Mouse (Mus musculus) adrenal gland, postnatal 14 days (tissue): ENCODE measurements around the gene Ywhaq. TPM values are rescaled to one million over a fixed set of nuclear protein-coding genes. Genes with fewer than 3 reads are reported as not detected.
"Not testable (repeated sequence)": the region's sequence is repeated elsewhere in the genome, so short reads cannot be mapped to it uniquely, and the experiment has no call there.

Experiments used
- DNase-seq: peaks from one replicate; pipeline ENCODE4 v3.0.0; 2021; ENCODE audit warnings: mixed read lengths
- total RNA-seq: library from RNA; stranded (reverse); gene quantifications from 2 replicates; pipeline ENCODE4 v1.2.3, GENCODE M21; 2021

Gene Ywhaq
- total RNA-seq, 1 experiment from 2014 or later: 257 TPM

DNA sequence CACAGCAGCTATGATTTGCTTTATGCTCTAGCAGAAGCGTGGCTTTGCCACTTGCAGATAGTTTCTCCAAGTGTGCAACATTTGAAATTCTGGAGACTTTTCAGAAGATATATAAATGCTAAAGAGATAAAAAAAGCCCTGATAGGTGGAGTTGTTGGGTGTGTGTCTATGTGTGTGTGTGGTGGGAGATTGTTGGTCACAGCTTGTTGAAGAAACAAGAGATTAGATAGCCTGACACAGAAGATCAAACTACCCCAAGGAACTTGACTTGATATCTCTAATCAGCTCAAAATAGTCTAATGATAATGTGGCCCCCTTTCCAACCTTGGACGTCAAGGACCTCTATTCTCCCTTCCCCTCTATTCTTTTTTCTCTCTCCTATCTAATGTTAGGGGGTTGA is 6.8 kb downstream of the Ywhaq start:
- no peak for DNase-seq

DNA sequence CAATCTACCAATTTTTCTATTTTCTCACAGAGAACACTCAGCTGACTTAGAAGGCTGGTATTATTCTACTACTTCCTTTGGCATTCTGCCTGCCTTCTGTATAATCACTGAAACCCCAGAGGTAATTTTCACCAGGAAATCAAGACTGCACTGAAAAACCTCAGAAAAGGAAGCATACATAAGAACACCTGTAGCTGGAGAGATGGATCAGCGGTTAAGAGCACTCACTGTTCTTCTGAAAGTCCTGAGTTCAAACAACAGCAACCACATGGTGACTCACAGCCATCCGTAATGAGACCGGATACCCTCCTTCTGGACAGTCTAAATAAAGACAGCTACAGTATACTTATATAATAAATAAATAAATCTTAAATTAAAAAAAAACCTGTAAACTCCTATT is 7.8 kb downstream of the Ywhaq start:
- no peak for DNase-seq

DNA sequence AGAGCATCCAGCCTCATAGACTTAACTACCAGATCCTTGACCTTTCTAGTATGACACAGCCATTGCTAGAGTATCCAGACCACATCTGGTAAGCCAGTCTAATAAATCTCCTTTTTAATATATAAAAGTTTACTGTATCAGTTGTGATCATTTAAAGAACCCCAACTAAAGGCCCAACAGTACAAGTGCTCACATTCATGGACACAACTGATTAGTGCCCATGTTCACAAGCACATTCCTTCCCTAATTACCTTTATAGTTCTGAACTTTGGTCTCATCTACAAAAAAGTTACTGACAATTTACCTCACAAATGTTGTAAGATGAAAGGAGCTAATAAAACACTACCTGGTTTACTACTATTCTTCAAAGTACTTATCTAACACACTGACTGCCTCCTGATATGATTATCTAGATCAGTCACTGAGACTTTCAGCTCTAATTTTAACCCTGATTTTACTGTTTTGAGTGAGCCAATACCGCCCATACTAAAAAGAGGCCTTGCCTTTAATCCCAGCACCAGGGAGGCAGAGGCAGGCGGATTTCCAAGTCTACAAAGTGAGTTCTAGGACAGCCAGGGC is 8.6 kb downstream of the Ywhaq start:
- no peak for DNase-seq

DNA sequence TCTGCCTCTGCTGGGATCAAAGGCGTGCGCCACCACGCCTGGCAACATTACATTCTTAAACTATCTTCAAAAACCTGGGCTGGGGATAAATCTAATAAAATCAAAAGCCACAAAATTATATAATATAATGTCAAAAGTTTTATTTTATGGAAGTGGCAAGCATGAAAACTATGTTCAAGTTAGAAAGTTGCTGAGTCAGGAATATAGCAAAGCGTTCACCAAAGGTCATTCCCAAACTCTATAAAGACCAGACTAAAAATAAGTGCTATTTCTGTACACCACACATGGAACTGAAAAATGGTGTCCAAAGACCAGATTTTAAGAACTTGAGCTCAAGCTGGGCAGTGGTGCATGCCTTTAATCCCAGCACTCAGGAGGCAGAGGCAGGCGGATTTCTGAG is 14.7 kb downstream of the Ywhaq start:
- DNase-seq: no peak

DNA sequence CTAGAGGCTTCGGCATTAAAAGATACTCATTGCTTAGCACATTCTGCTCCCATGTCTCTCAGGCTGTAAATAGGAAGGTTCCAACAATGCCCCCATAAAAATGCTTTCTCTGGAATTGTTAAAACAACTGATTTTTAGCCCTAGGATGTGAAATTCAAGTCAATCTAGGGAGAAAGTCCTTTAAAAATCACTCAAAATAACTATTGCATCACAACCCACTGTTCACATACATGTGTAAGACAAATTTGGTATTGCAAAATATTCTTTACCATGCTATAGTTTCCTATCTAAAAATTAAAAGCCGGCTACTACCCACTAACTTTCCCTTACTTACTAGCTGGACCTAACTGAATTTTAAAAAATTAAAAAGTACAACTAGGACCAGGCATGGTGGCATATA is 31.2 kb downstream of the Ywhaq start:
- no peak for DNase-seq

DNA sequence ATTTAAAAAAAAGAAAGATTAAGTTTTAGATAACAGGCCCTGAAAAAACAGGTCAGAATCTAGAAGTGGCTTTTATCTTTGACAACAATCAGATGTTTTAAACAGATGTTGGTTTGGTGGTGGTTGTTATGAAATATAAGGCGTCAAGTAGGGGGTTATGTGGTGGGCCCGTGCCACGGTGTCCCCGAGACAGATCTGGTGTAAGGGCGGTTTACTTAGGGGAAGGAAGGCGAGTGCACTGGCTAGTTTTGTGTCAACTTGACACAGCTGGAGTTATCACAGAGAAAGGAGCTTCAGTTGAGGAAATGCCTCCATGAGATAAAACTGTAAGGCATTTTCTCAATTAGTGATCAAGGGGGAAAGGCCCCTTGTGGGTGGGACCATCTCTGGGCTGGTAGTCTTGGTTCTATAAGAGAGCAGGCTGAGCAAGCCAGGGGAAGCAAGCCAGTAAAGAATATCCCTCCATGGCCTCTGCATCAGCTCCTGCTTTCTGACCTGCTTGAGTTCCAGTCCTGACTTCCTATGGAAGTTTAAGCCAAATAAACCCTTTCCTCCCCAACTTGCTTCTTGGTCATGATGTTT is 38.6 kb downstream of the Ywhaq start:
- not testable (repeated sequence) for DNase-seq

DNA sequence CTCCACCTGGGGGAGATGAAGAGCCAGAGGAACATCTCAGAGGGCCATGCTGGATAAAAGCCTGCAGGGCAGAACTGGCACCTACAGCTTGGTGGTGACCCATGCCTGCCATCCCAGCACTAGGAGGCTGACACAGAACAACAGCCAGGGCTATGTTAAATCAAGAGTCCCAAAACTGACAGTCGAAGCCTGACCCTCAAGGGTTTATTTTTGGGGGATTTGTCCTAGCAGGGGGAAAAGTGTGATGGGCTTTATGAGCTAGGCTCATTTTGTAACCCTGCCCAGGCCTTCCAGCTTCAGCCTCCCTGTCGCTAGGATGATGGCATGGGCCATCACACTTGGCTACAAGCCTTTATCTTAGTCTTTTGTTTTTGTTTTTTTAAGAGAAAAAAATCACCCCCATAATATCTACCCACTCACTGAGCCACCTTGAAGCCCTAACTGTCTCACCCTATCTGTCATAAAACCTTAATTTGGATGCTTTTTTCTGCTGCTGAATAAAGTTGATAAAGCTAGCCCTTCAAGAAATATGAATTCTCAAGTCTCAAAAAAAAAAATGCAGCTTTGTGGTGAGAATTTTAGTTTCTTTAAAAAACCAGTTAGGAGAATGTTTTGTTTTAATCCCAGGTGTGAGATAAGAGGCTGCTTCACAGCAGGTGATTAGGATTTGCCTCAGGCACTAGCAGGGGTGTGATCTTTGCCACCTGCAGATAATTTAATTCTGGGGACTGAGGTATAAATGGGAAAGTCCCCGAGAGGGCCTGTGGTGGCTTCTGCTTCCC is 41.9 kb downstream of the Ywhaq start:
- no peak for DNase-seq

DNA sequence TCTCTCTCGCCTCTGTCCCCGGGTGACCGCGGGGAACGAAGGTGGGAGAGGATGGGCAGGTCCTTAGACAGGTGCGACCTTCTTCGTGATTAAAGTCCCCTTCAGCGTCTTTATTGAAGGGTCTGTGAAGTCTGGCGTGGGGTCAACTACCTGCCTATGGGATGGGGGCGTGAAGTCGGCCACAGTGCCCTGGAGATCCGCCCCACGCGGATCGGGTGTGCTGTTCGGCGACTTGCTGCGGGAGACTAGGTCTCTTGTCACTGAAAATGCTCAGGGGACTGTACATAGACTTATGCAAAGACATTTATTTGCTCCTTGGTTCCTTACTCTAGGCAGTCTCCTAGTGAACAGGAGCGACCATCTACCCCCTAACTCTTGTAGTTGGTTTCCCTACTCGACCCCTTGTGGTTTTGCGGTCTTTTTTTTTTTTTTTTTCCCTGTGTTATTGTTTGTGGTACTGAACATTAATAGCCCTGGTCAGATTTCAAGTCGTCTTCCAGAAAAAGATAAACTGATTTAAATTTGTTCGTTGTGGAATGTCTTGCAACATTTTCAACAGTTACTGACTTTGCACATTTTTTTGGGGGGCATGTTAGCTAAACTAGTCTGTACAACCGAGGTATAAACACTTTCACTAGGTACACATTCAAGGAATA is 43.5 kb downstream of the Ywhaq start:
- no peak for DNase-seq

DNA sequence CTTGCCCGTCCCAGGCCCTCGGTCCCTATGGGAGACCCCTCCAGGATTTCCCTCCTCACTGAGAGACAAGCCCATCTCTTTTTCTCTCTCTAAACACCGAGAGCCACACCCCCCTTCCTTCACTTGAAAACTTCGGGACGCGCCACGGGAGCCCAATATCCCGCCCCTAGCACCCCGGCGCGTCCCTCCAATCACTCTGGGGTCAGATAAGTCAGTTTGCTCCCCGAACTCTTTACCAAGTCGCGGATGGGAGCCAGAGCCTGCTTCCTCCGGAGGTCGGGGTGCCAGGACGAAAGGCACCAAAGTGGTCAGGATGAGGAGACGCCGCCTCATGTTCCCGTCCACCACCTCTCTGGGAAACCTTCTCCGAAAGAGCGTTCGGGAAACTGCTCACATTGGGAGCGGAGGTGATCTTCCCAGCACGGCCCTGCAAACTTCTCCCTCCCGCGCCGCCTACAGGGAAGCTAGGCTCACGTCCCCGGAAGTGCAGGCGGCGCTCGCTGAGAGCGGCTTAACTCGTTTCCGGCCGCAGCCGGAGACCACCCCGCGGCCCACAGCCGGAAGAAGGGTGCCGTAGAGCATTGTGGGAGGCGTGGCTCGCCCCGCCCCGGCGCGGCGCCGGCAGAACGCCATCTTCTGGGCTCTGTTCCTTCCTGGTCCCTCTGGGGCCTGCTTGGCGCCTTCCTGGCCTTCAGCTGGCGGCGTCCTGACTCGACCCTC is 44.2 kb downstream of the Ywhaq start, which contains the start of gene Adam17:
Gene Adam17 (minus strand): TSS at position 533 of the 720 bp plus-strand sequence.
- DNase-seq: peak; percentile 98

DNA sequence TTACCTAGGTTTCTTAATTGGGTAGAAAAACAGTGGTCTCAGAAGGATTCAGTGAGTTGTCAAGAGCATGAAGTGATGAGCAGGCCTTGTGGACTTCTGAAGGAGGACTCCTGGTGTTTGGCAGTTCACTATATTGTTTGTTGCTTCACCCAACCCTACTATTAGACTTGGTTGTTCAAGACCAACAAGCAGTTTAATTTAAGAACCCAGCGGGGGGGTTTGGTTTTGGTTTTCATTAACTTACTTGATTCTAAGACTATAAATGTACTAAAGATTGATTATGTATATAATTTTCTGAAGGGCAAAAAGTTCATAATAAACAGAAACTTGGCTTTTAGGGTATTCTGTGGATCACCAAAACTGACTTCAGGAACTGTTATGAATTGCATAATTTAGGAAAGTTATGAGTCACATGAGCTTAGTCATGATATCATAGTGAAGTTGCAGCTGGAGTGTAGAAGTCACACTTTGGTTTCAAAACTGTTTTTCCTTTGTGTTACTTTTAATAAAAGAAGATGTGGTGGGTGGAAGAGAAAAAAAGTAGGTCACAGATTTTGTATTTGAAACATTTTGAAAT is 47.3 kb downstream of the Ywhaq start:
- DNase-seq: no peak

DNA sequence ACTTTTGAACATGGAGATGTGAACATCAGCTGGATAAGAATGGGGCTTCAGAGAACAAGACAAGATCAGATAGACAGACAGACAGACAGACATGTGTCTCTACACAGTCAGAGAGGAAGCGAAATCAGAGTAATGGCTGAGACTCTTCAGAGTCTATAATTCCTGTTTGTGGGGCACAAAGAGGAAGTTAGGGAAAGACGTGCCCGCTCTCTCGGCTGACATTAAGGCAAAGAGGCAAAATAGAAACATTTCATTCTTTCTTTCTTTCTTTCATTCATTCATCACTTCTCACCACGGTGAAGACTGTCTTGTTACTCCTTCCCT is 48.4 kb downstream of the Ywhaq start:
- DNase-seq: no peak

DNA sequence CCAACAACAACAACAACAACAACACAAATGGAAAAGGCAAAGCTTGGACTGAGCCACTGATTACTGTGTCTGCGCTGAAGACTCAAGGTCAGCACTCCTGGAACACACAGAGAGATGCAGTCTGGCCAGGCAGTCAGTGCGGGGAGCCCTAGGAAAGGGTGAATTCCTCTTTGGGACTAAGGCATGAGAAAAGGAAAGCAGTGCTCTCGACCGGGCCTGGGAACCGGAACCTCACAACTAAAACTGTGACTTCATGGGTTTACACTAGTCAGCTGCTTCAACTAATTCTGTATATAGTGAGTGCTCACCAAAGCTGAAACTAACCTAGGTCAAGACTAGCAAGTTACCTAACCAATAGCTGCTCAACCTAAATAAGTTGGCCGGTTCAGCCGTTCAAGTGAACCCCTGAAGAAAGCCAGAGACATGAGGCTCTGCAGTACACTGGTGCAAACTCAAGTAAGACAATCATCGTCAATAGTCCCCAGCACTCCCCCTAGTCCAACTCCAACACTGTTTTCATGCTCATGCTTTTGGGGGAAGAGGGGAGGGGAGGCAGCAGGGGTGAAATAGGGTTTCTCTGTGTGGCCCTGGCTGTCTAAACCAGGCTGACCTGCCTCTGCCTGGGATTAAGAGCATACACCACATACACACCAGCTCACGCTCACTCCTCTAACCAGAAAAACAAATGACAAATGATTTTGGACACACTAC is 48.9 kb downstream of the Ywhaq start:
- DNase-seq: peak; percentile 36

DNA sequence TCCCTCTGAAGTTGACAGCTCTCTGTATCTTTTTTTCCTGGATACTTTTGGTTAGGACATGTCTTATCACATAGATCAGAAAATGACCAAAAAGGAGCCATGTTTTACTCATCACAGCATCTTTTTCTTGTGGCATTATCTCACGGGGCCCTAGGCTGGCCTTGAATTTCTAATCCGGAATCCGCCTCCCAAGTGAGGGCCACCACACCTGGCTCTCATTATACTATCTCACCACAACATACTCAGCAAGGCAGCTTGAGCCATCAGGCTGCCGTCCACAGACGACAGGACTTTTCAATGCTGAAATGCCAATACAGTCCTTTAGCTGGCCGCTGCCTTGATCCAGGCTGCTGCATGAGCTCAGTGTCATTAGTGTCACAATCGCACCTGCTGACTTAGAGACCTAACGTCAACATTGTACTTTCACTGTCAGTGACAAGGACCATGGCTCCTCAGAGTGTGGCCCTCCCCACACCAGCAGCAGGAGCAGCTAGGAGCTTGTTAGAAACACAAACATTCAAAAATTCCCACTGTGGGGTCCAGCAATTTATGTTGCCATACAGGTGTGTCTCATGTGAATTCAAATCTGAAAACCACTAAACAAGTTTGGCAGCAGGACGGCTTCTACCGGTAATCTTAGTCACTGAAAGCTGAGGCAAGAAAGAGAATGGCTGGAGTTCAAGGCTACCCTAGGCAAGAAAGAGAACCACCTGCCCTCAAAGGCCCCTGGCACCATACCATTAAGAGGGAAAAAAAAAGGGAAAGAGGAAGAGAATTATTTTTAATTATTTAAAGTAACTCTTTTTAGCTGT is 52.6 kb downstream of the Ywhaq start:
- DNase-seq: no peak

DNA sequence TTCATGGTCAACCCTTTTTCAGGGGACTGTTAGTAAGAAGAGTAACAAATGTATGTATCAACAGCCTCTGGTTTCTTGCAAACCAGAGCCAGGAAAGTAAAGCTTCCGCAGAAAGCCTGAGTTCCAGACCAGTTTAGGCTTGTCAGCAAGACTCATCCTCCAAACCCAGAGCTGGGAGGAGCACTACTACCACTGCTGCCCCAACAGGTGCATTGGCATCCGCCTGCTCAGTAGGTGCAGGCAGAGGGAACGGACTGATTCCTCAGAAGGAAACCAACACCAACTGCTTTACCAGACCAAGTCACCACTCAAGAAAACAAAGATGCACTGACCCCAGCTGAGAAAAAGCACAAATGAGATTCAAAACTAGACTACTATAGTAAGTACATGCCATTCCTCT is 54.2 kb downstream of the Ywhaq start:
- no peak for DNase-seq

DNA sequence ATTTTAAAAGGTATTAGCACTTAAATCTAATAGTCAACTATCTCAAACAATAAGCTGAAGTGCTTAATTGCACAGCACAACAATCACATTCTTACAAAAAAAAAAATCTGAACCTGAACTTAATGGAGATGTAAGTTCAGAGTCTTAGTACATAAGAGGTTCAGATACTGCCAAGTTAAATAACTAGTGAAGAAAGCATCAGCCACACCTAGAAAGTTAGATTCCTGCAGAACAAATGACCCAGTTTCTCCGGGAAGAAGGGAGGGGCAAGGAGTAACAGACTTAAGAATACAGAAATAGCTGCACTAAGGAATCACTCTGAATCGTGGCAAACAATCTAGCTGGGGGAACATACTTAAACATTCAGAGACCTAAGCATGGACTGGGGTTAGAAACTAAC is 54.8 kb downstream of the Ywhaq start:
- no peak for DNase-seq

DNA sequence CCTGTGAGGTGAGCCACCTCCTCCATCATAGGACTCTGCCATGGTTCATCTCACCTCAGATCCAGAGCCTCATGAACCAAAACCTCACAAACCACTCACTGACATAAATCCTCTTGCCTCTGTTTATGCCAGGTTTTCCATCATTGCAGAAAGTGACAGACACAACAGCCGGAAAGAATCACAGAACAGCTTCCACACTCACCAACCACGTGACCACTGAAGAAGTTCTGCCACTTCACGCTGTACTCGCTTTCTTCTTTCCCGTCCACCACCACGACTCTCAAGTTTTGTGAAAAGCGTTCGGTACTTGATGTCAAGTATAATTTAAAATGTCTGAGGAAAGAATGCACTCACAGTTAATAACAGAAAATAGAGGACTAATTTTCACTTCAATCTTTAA is 63.8 kb downstream of the Ywhaq start:
- no peak for DNase-seq

DNA sequence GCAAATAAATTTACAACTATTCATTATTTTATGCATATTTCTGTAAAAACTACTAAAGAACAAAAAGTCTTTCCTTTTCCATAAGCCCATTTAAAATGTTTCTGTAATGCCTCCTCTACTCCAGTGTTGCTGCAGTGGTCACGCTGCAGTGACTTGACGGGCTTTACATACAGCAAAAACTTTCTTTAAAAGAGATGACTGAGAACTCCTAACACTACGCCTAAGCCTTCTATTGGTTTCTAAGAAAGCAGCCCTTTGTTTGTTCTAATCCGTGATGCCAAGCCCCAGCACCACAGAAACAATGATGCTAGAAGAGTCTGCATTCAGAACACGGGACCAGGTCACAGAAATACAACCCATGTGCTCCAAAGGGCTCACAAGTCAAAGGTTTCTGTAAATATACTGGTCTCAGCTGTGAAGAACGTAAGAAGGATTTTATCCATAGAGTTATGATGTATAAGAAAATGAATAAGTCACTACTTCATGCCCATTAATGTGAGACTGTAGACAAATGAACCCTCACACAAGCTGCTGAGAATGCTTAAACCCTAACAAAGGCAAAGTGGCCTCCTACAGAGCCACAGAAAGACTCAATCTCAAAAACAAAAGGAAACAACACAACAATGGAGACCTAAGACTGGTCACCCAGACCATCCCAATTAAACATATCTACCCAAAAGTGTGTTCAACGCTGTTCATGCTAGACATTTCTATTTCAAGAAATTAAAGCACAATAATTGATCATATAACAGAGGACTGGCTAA is 67.1 kb downstream of the Ywhaq start:
- no peak for DNase-seq

DNA sequence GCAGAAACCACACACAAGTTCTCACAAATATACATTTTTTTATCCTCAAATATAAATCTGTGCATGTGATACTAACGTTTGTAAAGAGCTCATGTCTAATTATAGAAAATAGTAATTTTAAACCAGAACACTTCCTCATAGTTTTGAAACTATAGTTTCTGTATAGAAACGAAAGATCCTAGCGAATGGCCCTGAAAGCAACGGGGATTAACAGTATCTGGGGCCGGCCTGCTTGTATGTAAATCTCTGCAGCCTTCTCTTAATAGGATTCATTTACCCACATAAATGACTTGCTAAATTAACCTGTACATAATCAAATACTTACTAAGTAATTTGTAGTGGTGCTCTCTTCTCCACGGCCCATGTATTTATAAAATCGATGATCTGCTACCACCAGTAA is 70.5 kb downstream of the Ywhaq start:
- no peak for DNase-seq

DNA sequence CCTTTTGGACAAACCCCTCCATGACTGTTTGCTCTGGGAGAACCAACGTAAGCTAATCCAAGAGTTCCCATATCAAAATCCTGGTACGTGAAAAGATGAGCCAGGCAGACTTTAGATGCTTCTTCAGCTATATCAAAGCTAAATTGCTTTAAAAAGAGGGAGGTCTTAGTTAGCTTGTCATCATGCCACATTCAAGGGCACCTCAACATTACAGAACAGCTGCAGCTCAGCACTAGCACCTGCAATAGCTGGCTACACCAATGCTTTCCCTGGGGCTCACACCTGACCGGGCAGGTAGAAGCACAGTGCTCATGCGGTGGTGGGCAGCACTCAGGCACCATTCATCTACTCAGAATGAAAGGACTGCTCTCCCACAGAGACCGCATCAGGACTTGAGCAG is 76.8 kb downstream of the Ywhaq start:
- DNase-seq: no peak
